Mouse (Mus musculus) bone marrow macrophage, adult 2 months (primary cell): Measurements from ENCODE around the gene Cd52.

ENCODE experiments used
- CTCF ChIP-seq: IDR thresholded peaks from 2 replicates; pipeline ENCODE4 v1.5.1; 2012; ENCODE audit warnings: low read depth, mild to moderate bottlenecking, low read length, moderate library complexity
- POLR2A ChIP-seq: IDR thresholded peaks from 2 replicates; pipeline ENCODE4 v1.6.1; 2012; ENCODE audit warnings: mild to moderate bottlenecking, low read depth, low read length, borderline replicate concordance

DNA sequence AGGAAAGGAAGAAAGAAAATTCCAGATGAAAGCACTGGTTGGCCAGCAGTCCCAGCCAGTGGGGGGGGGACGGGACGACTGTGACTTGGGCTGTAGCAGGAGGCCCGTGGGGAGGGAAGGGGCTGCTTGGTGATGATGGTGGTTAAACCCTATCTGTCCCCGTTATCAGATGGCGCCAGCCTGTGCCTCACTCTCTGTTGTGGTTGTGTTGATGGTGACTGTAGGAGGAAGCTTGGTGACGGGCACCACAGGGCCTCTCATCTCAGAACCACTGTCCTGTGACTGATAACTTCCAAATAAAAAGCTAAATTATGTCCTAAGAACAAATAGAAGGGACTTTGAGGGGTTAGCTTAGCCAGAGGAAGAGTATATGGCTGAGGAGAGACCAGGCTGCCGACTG, 11.2 kb upstream of the Cd52 start:
- TF ChIP-seq POLR2A (no peak), CTCF (no peak)
